Mouse (Mus musculus) macrophage (primary cell): Measurements from ENCODE around the gene Megf11. TPM values are rescaled to one million over a fixed set of nuclear protein-coding genes. Genes with fewer than 3 reads are reported as not detected.
"Not testable (repeated sequence)": the region's sequence is repeated elsewhere in the genome, so short reads cannot be mapped to it uniquely, and the experiment has no call there.

Experiments used
- H3K27ac ChIP-seq: fragments of 350-480 bp; formaldehyde crosslinking; 2 replicates; pipeline ENCODE4 v1.9.0; 2021
- H3K36me3 ChIP-seq: fragments of 350-480 bp; formaldehyde crosslinking; 2 replicates; pipeline ENCODE4 v1.9.0; 2021; ENCODE audit errors: inconsistent target
- H3K4me3 ChIP-seq: fragments of 350-480 bp; formaldehyde crosslinking; 2 replicates; pipeline ENCODE4 v1.9.0; 2021; ENCODE audit errors: inconsistent target
- H3K79me2 ChIP-seq: fragments of 350-480 bp; formaldehyde crosslinking; 2 replicates; pipeline ENCODE4 v1.9.0; 2021; ENCODE audit errors: inconsistent target
- WGBS: methylation state at CpG from one replicate; pipeline ENCODE4 v1.1.7; 2026; ENCODE audit warnings: inconsistent platforms; ENCODE audit not compliant: missing documents; 5-methylcytosine and 5-hydroxymethylcytosine counted together
- polyA plus RNA-seq: library from polyadenylated mRNA; stranded (reverse); fragments of 250-400 nt; gene quantifications from 3 replicates; pipeline ENCODE4 v1.2.4, GENCODE M21; 2018; ENCODE audit warnings: inconsistent platforms

Gene Megf11
- polyA plus RNA-seq, 1 experiment from 2014 or later = not detected

DNA sequence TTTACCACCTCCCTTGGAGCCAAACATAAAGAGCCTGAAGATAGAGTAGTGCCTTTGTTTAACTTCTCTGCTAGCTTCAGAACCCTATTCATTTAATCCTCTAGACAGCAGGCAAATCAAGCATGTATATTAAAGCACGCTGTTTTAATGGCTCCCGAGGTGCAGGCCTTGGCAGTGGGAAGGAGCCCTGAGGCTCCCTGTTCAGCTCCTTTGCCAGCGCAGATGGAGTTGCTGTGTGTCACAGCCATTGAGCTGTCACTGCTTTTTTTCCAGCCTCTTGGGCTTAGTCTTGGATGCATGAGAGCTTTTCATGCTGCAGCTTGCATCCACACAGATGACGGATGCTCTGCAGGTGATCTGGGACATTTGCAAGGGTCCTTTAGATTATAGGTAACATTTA is 81.1 kb downstream of the Megf11 start:
- H3K27ac ChIP-seq = no peak overlapping the region
- 92% methylated on average over 4 of the region's 4 CpGs for WGBS
- H3K4me3 ChIP-seq = no peak overlapping the region
- no peaks in the 10 kb centered on the region for H3K36me3 ChIP-seq
- no peaks in the 10 kb centered on the region for H3K79me2 ChIP-seq

DNA sequence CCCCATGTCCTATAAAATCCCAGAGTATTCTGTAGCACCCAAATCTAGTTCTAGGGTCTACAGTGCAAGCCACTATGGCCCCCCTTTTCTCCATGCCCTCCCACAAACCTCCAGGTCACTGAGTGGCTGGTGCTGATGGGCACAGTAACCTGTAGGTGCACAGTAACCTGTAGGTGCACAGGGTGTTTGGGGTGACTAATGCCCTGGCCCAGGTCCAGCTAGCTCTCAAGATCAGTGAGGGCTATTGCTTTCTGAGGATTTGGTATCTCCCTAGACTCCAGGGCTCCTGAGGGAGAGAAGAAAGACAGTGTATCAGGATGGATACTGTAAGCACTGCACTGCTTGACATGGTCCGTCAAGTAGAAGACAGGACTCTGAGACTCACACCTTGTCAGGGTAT is 85.4 kb downstream of the Megf11 start:
- 94% methylated on average over 1 of the region's 1 CpGs for WGBS

DNA sequence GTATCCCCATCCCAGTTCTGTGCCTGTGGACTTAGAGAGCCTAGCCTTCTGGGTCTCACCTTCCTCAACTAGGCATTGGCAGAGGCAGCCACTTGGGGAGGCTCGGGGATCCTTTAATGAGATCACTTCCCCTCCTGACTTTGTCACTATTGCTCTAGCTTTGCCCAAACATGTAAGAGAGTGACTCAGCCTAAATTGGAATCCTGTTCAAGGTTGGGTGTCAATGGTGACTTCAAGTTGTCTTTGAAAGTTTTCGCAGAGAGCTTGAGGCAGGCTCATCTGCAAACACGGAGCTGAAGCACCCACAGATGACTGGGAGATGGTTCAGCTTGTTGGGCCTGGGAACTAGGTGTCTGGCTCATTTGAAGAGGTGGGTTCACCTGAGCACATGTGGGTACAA is 85.9 kb downstream of the Megf11 start:
- H3K4me3 ChIP-seq = no peak overlapping the region
- no peaks in the 10 kb centered on the region for H3K79me2 ChIP-seq
- no peaks in the 10 kb centered on the region for H3K36me3 ChIP-seq
- no peak overlapping the region for H3K27ac ChIP-seq
- 69% methylated on average over 3 of the region's 3 CpGs for WGBS

More for the DNA sequence above, 85.4 kb downstream of the Megf11 start:
- no peak overlapping the region for H3K27ac ChIP-seq
- no peaks in the 10 kb centered on the region for H3K79me2 ChIP-seq
- H3K4me3 ChIP-seq = no peak overlapping the region
- H3K36me3 ChIP-seq = no peaks in the 10 kb centered on the region

DNA sequence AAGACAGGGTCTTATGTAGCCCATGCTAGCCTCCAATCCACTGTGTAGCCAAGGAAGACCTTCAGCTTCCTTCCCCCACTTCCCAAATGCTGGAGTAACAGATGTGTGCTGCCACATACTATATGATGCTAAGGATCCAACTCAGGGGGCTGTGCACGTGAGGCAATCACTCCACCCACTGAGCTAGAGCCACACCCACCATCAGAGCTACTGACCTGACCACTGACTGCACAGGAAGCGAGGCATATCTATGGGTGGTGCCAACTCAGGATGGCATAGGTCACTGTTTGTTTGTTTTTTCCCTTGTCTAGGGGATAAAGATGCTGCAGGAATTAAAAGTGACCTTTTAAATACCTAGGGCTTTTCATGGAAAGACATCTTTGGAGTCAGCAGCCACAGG is 86.7 kb downstream of the Megf11 start:
- H3K79me2 ChIP-seq = no peaks in the 10 kb centered on the region

DNA sequence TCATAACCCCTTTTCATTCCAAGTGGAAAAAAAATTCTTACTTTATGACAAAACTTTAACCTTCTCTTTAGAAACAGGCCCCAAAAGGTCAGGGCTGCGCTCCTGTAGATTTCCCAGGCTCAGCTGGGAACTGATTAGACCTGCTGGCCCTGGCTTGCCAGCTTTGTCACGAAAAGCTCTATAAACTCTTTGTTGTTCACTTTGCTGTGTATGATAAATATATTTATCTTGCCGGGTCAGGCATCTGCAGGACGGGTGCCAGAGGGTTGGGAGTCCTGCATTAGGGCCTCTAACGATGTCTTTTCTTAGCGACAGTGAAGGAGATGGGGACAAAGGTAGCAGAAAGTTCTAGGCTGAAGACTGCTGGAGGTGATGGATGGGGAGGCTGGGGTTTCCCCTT is 87.3 kb downstream of the Megf11 start:
- Histone ChIP-seq H3K4me3 (no peak overlapping the region), H3K79me2 (no peaks in the 10 kb centered on the region), H3K27ac (no peak overlapping the region), H3K36me3 (no peaks in the 10 kb centered on the region)
- 36% methylated on average over 6 of the region's 6 CpGs for WGBS

More for the DNA sequence above, 86.7 kb downstream of the Megf11 start:
- 60% methylated on average over 2 of the region's 2 CpGs for WGBS
- Histone ChIP-seq H3K27ac (no peak overlapping the region), H3K4me3 (no peak overlapping the region), H3K36me3 (no peaks in the 10 kb centered on the region)

DNA sequence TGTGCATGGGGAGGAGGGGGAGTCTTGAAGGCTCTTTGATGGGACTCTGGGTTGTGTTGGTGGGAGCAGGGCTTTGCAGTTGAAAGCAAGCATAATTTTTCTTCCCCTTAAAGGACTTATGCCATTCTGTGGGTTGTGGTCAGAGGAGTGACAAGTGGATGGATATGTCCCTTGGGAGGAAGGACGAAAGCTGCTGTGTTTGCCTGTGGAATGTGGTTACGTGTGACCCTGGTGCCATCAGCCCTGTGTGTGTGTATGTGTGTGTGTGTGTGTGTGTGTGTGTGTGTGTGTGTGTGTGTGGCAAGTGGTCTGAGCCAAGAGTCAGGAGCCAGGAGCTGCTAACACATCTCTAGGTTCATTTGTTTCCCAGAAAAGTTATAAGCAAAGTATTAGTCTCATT is 87.7 kb downstream of the Megf11 start:
- Histone ChIP-seq H3K27ac (no peak overlapping the region), H3K4me3 (no peak overlapping the region), H3K36me3 (no peaks in the 10 kb centered on the region), H3K79me2 (no peaks in the 10 kb centered on the region)
- 0% methylated on average over 2 of the region's 2 CpGs for WGBS

DNA sequence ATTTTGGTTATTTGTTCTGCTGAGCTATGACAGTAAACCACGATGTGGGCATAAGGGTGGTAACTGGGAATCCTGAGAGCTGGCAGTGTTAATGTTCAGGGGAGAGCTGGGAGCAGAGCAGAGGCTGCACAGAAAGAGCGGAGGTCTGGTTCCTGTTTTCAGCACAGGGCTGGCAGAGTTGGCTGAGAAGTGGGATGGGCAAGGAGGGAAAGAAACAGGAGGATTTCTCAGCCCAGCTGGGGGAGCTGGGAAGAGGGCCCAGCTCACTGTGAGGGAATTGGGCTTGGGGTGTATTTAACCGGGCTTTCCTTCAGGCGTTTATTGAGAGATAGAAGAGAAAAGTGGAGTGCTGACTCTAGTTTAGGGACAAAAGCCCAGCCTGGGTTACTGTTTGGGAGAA is 88.3 kb downstream of the Megf11 start:
- 32% methylated on average over 4 of the region's 4 CpGs for WGBS
- no peak overlapping the region for H3K4me3 ChIP-seq
- H3K36me3 ChIP-seq = no peaks in the 10 kb centered on the region
- no peaks in the 10 kb centered on the region for H3K79me2 ChIP-seq
- no peak overlapping the region for H3K27ac ChIP-seq

DNA sequence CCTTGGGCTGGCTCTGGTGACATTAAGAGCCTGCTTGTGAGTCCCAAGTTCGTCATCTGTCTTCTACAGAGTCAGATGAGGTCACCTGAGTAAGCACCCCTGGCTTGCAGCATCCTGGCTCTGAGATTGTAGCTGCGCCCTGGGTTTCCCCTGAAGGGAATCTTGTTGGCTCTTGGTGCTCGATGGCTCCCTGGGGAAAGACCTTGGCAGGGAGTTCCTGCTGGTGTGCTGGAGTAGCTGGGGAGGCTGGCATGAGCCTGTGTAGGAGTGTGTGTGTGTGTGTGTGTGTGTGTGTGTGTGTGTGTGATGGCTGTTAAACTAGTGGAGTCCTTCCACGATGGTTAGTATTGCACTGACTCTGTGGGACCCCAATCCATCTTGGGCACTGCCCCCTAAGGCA is 88.7 kb downstream of the Megf11 start:
- no peak overlapping the region for H3K4me3 ChIP-seq
- no peaks in the 10 kb centered on the region for H3K36me3 ChIP-seq
- no peaks in the 10 kb centered on the region for H3K79me2 ChIP-seq
- H3K27ac ChIP-seq = no peak overlapping the region
- 66% methylated on average over 4 of the region's 4 CpGs for WGBS

DNA sequence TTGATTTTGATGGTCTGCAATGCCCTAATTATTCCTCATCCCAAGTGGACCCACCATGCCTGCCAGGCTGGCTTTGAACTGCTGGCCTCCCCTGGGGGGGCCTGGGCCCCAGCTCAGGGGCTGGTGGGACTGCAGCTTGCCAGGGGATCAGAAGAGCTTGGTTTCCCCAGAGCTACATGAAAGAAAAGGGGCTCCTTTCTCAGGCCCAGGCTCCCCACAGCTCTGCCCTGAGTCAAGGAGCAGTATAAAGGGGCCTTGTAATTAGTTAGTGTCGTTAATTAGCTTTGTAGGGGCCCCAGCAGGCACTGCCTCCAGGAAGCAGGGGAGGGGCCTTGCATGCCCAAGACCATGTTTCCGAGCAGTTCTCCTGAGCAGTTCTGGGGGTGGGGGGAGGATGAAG is 90.5 kb downstream of the Megf11 start:
- Histone ChIP-seq H3K27ac (no peak overlapping the region), H3K36me3 (no peaks in the 10 kb centered on the region), H3K4me3 (no peak overlapping the region), H3K79me2 (no peaks in the 10 kb centered on the region)
- 66% methylated on average over 2 of the region's 2 CpGs for WGBS

DNA sequence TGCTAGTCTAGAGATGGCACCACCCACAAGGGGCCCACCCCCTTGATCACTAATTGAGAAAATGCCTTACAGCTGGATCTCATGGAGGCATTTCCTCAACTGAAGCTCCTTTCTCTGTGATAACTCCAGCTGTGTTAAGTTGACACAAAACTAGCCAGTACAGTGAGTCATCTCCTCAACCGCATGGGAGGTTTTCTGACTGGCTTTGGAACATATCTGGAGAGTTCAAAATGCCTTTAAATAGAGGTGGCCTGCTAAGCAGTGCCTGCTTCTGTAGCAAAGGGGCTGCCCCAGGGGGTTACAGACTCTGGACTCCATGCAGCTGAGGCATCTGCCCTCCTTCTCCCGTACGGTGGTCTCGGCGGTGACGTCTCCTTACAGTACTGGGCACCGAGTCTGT is 92.0 kb downstream of the Megf11 start:
- not testable (repeated sequence) for H3K27ac ChIP-seq
- 91% methylated on average over 7 of the region's 7 CpGs for WGBS

DNA sequence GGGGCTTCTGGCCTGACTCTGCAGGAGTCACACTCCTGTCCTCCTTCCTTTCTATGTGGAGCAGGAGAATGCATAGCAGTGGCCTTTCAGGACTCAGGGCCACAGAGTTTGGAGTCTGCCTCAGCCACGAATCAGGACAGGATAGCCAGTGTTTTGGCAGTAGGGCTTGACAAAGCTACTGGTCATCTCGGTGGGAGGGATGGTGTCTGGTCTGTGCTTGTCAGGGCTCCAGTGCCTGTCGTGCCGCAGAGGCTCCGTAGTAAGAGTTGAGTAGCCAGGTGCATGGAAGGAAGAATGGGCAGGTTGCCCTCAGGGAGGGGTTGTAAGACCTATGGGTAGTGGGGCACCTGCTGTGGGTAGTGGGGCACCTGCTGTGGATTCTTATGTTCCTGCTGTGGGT is 96.7 kb downstream of the Megf11 start:
- WGBS = 89% methylated on average over 5 of the region's 5 CpGs
- H3K4me3 ChIP-seq = no peak overlapping the region

More for the DNA sequence above, 92.0 kb downstream of the Megf11 start:
- H3K4me3 ChIP-seq, H3K79me2 ChIP-seq, H3K36me3 ChIP-seq: not testable (repeated sequence)

DNA sequence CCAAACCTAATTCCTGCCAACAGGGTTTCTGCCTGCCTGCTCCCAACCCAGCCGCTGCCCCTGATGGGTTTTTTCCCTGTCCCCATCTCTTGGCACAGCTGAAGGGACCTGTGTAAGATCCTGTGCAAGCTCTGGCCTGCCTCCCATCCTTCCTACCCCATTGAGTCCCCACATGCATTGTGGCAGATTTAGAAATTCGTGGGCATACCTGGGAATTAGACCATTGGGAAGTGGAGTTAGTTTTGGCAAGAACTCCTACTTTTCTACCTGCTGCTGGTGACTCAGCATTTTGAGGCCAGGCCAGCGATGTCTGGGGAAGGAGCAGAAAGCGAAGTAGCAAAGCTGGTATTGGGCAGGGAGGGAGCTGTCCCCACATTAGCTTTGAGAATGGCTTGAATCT is 102.0 kb downstream of the Megf11 start:
- Histone ChIP-seq H3K4me3 (no peak overlapping the region), H3K36me3 (no peaks in the 10 kb centered on the region), H3K79me2 (no peaks in the 10 kb centered on the region), H3K27ac (no peak overlapping the region)
- WGBS = 28% methylated on average over 4 of the region's 4 CpGs

More for the DNA sequence above, 96.7 kb downstream of the Megf11 start:
- Histone ChIP-seq H3K79me2 (no peaks in the 10 kb centered on the region), H3K27ac (no peak overlapping the region), H3K36me3 (no peaks in the 10 kb centered on the region)

DNA sequence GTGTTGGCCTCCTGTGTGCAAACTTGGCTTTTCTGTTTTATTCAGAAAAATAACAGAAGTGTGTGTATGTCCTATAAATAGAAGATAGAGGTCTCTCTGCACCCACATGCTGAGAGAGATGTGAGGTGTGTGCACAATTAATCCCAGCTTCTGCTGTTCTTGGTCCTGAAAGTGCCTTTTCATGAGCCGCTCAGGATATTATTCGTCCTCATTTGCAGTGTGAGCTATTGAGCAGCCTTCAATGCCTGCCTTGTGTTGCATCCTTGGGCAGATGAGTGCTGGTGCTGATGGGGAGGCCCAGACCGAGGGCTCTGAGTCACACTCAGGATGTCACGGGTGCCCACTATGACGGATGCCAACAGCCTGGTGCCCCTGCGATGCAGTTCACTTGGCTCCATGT is 109.2 kb downstream of the Megf11 start:
- Histone ChIP-seq H3K36me3 (no peaks in the 10 kb centered on the region), H3K79me2 (no peaks in the 10 kb centered on the region), H3K4me3 (no peak overlapping the region), H3K27ac (no peak overlapping the region)
- 96% methylated on average over 6 of the region's 6 CpGs for WGBS

DNA sequence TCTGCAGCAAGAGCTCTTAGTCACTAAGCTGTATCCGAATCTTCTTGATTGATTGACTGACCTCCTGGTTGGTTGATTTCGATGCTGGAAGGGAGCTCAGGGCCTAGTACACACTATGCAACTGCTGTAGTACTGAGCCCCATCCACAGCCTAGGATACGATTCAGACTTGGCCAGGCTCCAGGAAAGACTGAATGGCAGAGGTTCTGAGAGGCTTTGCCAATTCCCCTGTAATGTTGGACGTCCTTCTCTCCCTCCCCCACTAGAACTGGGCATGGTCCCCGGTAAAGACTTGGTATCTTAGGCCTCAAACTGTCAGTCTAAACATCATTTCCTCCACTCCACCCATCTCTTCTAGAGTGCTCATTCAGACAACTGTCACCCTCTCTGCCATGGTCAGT is 113.5 kb downstream of the Megf11 start:
- no peaks in the 10 kb centered on the region for H3K36me3 ChIP-seq
- H3K4me3 ChIP-seq = no peak overlapping the region
- no peak overlapping the region for H3K27ac ChIP-seq
- 83% methylated on average over 5 of the region's 5 CpGs for WGBS
- no peaks in the 10 kb centered on the region for H3K79me2 ChIP-seq

DNA sequence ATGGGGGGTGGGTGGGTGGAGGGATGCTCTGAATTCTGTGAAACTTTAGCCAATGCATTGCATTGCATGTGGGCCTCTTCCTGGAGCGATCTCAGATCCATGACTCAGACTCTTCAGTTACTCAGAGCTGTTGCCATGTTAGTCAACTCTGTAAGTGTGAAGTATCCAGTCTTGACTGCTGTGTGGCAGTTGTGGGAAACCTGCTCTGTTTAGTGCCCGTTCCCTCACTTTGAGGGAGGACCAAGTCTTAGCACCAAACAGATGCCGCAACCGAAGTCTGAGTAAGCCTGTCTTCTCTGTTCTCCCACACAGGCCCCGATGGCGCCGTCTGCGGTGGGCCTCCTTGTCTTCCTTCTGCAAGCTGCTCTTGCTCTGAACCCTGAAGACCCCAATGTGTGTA is 115.8 kb downstream of the Megf11 start:
- Histone ChIP-seq H3K79me2 (no peaks in the 10 kb centered on the region), H3K27ac (no peak overlapping the region), H3K4me3 (no peak overlapping the region), H3K36me3 (no peaks in the 10 kb centered on the region)
- WGBS = 94% methylated on average over 8 of the region's 8 CpGs

DNA sequence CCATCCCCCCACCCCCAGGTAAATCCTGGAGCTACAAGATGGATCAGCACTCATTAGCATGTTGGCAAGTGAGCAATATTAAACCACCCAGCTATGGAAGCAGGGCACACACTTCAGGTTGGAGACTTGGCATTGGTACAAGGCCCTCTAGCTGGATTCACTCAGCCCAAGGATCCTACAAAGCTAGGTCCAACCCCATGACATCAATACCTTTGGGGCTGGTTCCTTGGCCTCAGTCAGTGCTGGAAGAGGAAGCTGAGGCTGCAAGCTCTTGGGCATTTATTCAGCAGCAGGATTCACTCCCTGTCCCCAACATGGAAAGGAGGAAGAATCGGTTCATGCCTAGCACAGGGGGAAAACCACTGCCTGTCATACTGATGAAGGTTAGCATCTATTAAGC is 118.6 kb downstream of the Megf11 start:
- H3K4me3 ChIP-seq = no peak overlapping the region
- no peak overlapping the region for H3K27ac ChIP-seq
- H3K36me3 ChIP-seq = no peaks in the 10 kb centered on the region
- WGBS = 82% methylated on average over 1 of the region's 1 CpGs
- H3K79me2 ChIP-seq = no peaks in the 10 kb centered on the region
